Mouse (Mus musculus) limb, embryonic 10.5 days (tissue): ENCODE results near the gene Fbxo46. TPM values are rescaled to one million over a fixed set of nuclear protein-coding genes. Genes with fewer than 3 reads are reported as not detected.

ENCODE experiments used
- DNase-seq: peaks from one replicate; pipeline ENCODE4 v3.0.0-alpha.2; 2017; ENCODE audit warnings: low spot score
- H3K27ac ChIP-seq: fragments of 300-500 bp; sonication (generic); 2 replicates; pipeline ENCODE4 v1.5.1; 2016; ENCODE audit warnings: mild to moderate bottlenecking
- H3K27me3 ChIP-seq: fragments of 300-500 bp; sonication (generic); 2 replicates; pipeline ENCODE4 v1.6.1; 2016; ENCODE audit warnings: low read depth, mild to moderate bottlenecking; ENCODE audit not compliant: poor library complexity, severe bottlenecking
- H3K36me3 ChIP-seq: fragments of 300-500 bp; sonication (generic); 2 replicates; pipeline ENCODE4 v1.6.1; 2016; ENCODE audit warnings: mild to moderate bottlenecking, moderate library complexity
- H3K4me1 ChIP-seq: fragments of 300-500 bp; sonication (generic); 2 replicates; pipeline ENCODE4 v1.6.1; 2016
- H3K4me3 ChIP-seq: fragments of 300-500 bp; sonication (generic); 2 replicates; pipeline ENCODE4 v1.5.1; 2016; ENCODE audit warnings: mild to moderate bottlenecking, moderate library complexity
- H3K9me3 ChIP-seq: fragments of 300-500 bp; sonication (generic); replicated peaks from 2 replicates; pipeline ENCODE4 v1.6.1; 2016; ENCODE audit warnings: mild to moderate bottlenecking
- WGBS: fragments of 180-500 bp; shearing (Covaris S2); methylation state at CpG from one replicate; pipeline ENCODE4 v1.1.7; 2016; 5-methylcytosine and 5-hydroxymethylcytosine counted together
- polyA plus RNA-seq: library from polyadenylated mRNA; unstranded; fragments of >200 nt; fragmentation: Nextera tagmentation; extraction: Ambion mirVana; gene quantifications from 2 replicates; pipeline ENCODE4 v1.2.1, GENCODE M21; 2016

The Fbxo46 gene
- polyA plus RNA-seq, 1 experiment from 2014 or later: 19.6 TPM

- DNase-seq: no peak
- peak within 1 kb of the TSS; percentile 4; the same call in 1 of the 2 replicates for H3K4me3 ChIP-seq
- peaks cover 82% of the 10 kb centered on the region for H3K36me3 ChIP-seq
- H3K27ac ChIP-seq: 0 out of 2 replicates have a peak within 1 kb of the TSS, but pooled peaks have one; percentile 1
- H3K4me1 ChIP-seq: peaks cover 46% of the 10 kb centered on the region
- no peaks in the 10 kb centered on the region for H3K27me3 ChIP-seq
- 46% methylated on average over 10 of the region's 10 CpGs for WGBS
- no peaks in the 10 kb centered on the region for H3K9me3 ChIP-seq
Observed at GRCm38 (mm10) chr7:19083701-19084100, 36.0 kb upstream of the Fbxo46 start, which contains the start of gene Dmpk. TSS of gene Dmpk (plus strand) at chr7:19083849.

DNA sequence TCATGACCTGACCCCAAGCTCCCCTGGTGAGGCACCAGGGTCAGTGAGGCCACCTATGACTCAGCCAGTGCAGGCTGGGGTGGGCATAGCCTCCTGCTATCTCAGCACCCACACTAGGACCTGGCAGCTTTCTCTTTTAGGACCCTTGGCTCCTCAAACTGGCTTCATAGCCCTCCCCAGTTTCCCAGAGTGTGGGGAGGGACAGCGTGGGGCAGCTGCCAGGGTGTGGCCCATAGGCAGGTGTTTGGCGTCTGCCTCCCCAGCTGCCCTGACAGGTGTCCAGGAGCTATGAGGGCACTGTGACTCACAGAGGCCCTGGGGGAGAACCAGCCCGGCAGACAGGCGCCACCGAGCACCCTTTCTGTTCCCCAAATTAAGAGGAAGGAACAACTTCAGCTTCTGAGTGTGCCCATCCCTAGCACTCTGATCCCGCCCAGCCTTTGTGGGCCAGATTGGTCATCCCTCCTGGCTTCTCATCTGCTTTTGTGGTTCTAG lies 35.3 kb upstream of the Fbxo46 start:
- no peaks in the 10 kb centered on the region for H3K9me3 ChIP-seq
- peaks cover 82% of the 10 kb centered on the region for H3K36me3 ChIP-seq
- 77% methylated on average over 6 of the region's 6 CpGs for WGBS
- no peak overlapping the region for H3K4me3 ChIP-seq
- no peak for DNase-seq
- no peaks in the 10 kb centered on the region for H3K27me3 ChIP-seq
- peaks cover 46% of the 10 kb centered on the region for H3K4me1 ChIP-seq
- no peak overlapping the region for H3K27ac ChIP-seq

DNA sequence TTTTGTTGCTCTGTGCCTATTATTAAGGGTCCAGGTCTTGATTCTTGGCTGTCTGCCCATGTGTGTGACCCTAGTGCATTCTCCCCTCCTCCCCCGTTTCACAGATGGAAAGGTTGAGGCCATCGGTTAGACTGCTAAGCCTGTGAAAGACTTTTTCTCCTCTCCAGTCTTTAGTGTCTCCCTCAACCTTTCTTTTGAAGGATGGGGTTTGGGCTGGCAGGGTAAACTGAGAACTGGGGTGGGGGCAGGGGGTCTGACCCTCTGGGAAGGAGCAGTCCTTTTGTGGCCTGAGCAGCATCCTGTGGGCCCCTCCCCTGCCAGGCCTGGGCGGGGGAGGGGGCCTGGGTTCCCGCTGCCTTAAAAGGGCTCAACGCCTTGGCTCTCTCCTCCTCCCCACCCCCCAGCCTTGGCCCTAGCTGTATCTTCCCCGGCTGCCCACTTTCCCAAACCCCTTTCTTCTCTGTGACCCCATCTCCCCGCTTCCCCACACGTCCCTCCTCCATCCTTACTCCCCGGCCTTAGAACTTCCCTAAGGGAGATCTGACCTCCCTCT lies 34.7 kb upstream of the Fbxo46 start:
- DNase-seq: no peak
- H3K4me1 ChIP-seq: peaks cover 46% of the 10 kb centered on the region
- H3K27me3 ChIP-seq: peaks cover under 1% of the 10 kb centered on the region; the same call in 1 of the 2 replicates
- peak overlapping the region; percentile 65 for H3K27ac ChIP-seq
- no peaks in the 10 kb centered on the region for H3K9me3 ChIP-seq
- H3K36me3 ChIP-seq: peaks cover 80% of the 10 kb centered on the region
- WGBS: 22% methylated on average over 9 of the region's 9 CpGs
- peak overlapping the region; percentile 33; the same call in 1 of the 2 replicates for H3K4me3 ChIP-seq

- no peak for DNase-seq
- H3K27me3 ChIP-seq: peaks cover 5% of the 10 kb centered on the region
- WGBS: 6% methylated on average over 6 of the region's 6 CpGs
- peaks cover 80% of the 10 kb centered on the region for H3K36me3 ChIP-seq
- H3K27ac ChIP-seq: peak overlapping the region; percentile 65
- peak overlapping the region; percentile 33 for H3K4me3 ChIP-seq
- H3K4me1 ChIP-seq: peaks cover 46% of the 10 kb centered on the region
- H3K9me3 ChIP-seq: no peaks in the 10 kb centered on the region
Observed at GRCm38 (mm10) chr7:19085495-19085894, 34.2 kb upstream of the Fbxo46 start.

- Histone ChIP-seq H3K9me3 (no peaks in the 10 kb centered on the region), H3K27ac (no peak overlapping the region; the same call in 1 of the 2 replicates), H3K27me3 (peaks cover 11% of the 10 kb centered on the region), H3K4me1 (peaks cover 46% of the 10 kb centered on the region), H3K36me3 (peaks cover 80% of the 10 kb centered on the region), H3K4me3 (peak overlapping the region; percentile 33)
- peak; percentile 70 for DNase-seq
- 5% methylated on average over 14 of the region's 14 CpGs for WGBS
Observed at GRCm38 (mm10) chr7:19086042-19086441, 33.6 kb upstream of the Fbxo46 start.

DNA sequence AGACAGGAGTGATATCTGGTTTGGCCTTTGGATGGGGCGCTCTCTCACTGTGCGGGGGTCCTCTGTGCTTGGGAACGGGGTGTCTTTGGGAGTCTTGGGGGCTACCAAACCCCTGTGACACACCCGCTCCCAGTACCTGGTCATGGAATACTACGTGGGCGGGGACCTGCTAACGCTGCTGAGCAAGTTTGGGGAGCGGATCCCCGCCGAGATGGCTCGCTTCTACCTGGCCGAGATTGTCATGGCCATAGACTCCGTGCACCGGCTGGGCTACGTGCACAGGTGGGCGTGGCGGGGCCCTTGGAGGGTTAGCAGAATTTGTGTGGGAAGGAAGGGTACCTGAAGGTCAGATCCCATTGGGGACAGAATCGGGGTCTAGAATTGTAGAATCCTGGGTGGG lies 32.9 kb upstream of the Fbxo46 start:
- H3K4me3 ChIP-seq: peak overlapping the region; percentile 2; the same call in 1 of the 2 replicates
- peaks cover 52% of the 10 kb centered on the region for H3K4me1 ChIP-seq
- peaks cover 18% of the 10 kb centered on the region for H3K27me3 ChIP-seq
- H3K9me3 ChIP-seq: no peaks in the 10 kb centered on the region
- H3K27ac ChIP-seq: no peak overlapping the region
- H3K36me3 ChIP-seq: peaks cover 79% of the 10 kb centered on the region
- 55% methylated on average over 18 of the region's 18 CpGs for WGBS
- DNase-seq: no peak

DNA sequence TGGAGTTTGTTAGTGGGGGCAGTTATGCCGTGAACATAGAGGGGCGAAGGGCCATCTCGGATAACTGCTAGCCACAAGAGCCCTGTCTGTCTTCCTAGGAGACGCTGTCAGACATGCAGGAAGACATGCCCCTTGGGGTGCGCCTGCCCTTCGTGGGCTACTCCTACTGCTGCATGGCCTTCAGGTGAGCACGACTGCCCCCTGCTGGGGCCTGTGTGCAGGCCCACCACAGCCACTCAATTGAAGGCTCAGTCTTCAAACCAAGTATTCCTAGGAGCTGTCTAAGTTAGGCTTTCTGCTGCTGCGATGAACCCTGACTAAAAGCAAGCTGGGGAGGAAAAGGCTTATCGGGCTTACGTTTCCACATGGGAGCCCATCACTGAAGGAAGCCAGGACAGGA lies 30.8 kb upstream of the Fbxo46 start:
- Histone ChIP-seq H3K27me3 (peaks cover 24% of the 10 kb centered on the region), H3K36me3 (peaks cover 62% of the 10 kb centered on the region)

DNA sequence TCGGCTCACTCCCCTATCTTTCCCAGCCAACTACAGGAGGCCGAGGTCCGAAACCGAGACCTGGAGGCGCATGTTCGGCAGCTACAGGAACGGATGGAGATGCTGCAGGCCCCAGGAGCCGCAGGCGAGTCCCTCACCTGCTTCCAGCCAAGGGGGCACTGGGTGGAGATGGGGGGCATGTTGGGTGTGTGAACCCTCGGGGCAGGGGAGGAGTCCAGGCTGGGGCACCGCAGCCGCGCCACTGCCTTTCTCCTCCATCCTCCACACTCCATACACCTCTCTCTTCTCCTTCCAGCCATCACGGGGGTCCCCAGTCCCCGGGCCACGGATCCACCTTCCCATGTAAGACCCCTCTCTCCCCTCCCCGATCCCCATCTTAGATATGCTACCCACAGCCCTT lies 27.7 kb upstream of the Fbxo46 start:
- Histone ChIP-seq H3K27ac (peak overlapping the region; percentile 87), H3K9me3 (no peaks in the 10 kb centered on the region), H3K4me1 (peaks cover 46% of the 10 kb centered on the region), H3K4me3 (peak overlapping the region; percentile 67), H3K36me3 (peaks cover 53% of the 10 kb centered on the region), H3K27me3 (peaks cover 24% of the 10 kb centered on the region)
- WGBS: 26% methylated on average over 17 of the region's 17 CpGs
- DNase-seq: no peak

More for the DNA sequence above, 30.8 kb upstream of the Fbxo46 start:
- Histone ChIP-seq H3K27ac (no peak overlapping the region), H3K4me3 (no peak overlapping the region), H3K4me1 (peaks cover 51% of the 10 kb centered on the region), H3K9me3 (no peaks in the 10 kb centered on the region)
- peak; percentile 79 for DNase-seq
- 40% methylated on average over 10 of the region's 10 CpGs for WGBS

DNA sequence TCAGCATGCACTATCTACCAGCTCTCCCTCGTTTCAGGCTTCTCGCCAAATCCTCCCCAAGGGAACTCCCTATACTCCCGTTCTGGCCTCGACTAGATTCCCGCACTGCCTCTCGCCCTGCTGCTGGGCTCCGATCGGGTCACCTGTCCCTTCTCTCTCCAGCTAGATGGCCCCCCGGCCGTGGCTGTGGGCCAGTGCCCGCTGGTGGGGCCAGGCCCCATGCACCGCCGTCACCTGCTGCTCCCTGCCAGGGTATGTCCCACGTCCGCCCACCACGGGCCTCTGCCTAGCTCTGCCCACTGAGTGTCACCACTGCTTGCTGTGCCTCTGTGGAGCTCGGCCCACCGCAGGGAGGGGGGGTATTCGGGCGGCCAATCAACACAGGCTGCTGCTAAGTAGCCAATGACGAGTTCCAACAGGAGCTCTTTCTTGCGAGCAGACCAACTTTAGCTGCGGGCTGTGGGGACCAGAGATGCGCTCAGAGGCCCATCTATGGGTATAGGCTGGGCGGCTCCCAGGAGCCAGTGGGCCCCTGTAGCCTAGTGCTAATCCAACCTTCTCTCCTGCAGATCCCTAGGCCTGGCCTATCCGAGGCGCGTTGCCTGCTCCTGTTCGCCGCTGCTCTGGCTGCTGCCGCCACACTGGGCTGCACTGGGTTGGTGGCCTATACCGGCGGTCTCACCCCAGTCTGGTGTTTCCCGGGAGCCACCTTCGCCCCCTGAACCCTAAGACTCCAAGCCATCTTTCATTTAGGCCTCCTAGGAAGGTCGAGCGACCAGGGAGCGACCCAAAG lies 27.1 kb upstream of the Fbxo46 start:
- Histone ChIP-seq H3K9me3 (no peaks in the 10 kb centered on the region), H3K4me3 (peak overlapping the region; percentile 67), H3K36me3 (peaks cover 53% of the 10 kb centered on the region), H3K27me3 (peaks cover 24% of the 10 kb centered on the region), H3K27ac (peak overlapping the region; percentile 87), H3K4me1 (peaks cover 53% of the 10 kb centered on the region)
- DNase-seq: peak; percentile 85
- 4% methylated on average over 38 of the region's 38 CpGs for WGBS

DNA sequence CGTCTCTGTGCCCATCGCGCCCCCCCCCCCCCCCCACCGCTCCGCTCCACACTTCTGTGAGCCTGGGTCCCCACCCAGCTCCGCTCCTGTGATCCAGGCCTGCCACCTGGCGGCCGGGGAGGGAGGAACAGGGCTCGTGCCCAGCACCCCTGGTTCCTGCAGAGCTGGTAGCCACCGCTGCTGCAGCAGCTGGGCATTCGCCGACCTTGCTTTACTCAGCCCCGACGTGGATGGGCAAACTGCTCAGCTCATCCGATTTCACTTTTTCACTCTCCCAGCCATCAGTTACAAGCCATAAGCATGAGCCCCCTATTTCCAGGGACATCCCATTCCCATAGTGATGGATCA lies 26.5 kb upstream of the Fbxo46 start:
- Histone ChIP-seq H3K9me3 (no peaks in the 10 kb centered on the region), H3K4me3 (peak overlapping the region; percentile 67), H3K36me3 (peaks cover 51% of the 10 kb centered on the region), H3K27ac (peak overlapping the region; percentile 87), H3K27me3 (peaks cover 24% of the 10 kb centered on the region), H3K4me1 (peaks cover 54% of the 10 kb centered on the region)
- WGBS: 2% methylated on average over 11 of the region's 15 CpGs
- DNase-seq: peak; percentile 90

- Histone ChIP-seq H3K36me3 (peaks cover 45% of the 10 kb centered on the region), H3K9me3 (no peaks in the 10 kb centered on the region), H3K4me3 (peak overlapping the region; percentile 67), H3K4me1 (peaks cover 54% of the 10 kb centered on the region), H3K27ac (peak overlapping the region; percentile 95), H3K27me3 (peaks cover 24% of the 10 kb centered on the region)
- DNase-seq: peak; percentile 100
- under 1% methylated on average over 45 of the region's 45 CpGs for WGBS
Observed at GRCm38 (mm10) chr7:19093537-19094385, 25.9 kb upstream of the Fbxo46 start.

DNA sequence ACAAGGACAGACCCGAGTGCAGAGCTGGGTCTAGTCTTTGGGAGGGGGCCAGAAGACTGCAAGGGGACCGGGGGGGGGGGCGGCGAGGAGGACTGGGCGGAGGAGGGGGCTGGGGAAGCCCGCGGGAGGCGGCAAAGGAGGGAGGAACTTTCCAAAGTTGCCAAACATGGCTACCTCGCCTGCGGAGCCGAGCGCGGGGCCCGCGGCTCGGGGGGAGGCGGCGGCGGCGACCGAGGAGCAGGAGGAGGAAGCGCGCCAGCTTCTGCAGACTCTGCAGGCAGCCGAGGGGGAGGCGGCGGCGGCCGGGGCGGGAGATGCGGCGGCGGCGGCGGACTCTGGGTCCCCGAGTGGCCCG lies 25.2 kb upstream of the Fbxo46 start, which contains the start of gene Six5:
Gene Six5 (plus strand): TSS at position 124 of the 355 bp plus-strand sequence.
- Histone ChIP-seq H3K9me3 (no peaks in the 10 kb centered on the region), H3K36me3 (peaks cover 40% of the 10 kb centered on the region), H3K27me3 (peaks cover 24% of the 10 kb centered on the region), H3K4me3 (peak within 1 kb of the TSS; percentile 67), H3K27ac (peak within 1 kb of the TSS; percentile 95), H3K4me1 (peaks cover 54% of the 10 kb centered on the region)
- WGBS: under 1% methylated on average over 34 of the region's 36 CpGs
- no peak for DNase-seq
